ENCODE assay signal across 8 mouse cellular contexts in the genomic region with DNA sequence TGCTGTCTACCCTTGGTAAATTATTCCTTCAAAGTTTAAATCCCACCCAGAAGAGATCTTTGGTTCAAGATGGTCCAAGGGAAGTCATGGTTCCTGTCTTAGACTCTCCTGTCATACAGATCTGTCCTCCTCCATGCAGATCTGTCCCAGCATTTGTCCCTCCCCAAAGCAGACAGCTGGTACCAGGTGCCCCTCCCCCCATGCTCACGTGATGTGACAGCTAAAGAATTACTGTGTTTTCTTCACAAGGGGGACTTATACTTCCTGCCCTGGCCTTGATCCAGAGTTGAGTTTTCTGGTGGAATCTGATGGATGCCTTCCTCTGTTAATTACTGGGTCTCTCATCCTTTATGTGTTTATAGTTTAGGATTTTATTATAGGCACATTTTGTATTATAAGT. TPM values are rescaled to one million over a fixed set of nuclear protein-coding genes. Genes with fewer than 3 reads are reported as not detected.
DNase-seq lines count a peak whose midpoint lies in the region; ATAC-seq lines count a peak whose summit lies in the region.

No protein-coding gene starts in this region.

- WGBS in embryonic facial prominence, embryonic 11.5 days: 7% methylated on average over 1 of the region's 1 CpGs
- WGBS in hindbrain, embryonic 15.5 days: 0% methylated on average over 1 of the region's 1 CpGs
- WGBS in liver, embryonic 12.5 days (ENCODE audit: insufficient replicate concordance): 0% methylated on average over 1 of the region's 1 CpGs

- no peak overlapping the region for H3K4me2 ChIP-seq in embryonic facial prominence, embryonic 11.5 days (ENCODE audit: low read depth, low read length)
- peak overlapping the region; percentile 66 for H3K4me2 ChIP-seq in hindbrain, embryonic 15.5 days
- peak overlapping the region; percentile 65 for H3K4me2 ChIP-seq in liver, embryonic 12.5 days

- H3K9ac ChIP-seq in embryonic facial prominence, embryonic 11.5 days (replicated peaks; ENCODE audit: low read length): no peak overlapping the region; the same call in 1 of the 2 replicates
- H3K9ac ChIP-seq in hindbrain, embryonic 15.5 days: peak overlapping the region; percentile 62
- H3K9ac ChIP-seq in liver, embryonic 12.5 days: peak overlapping the region; percentile 67

- H3K27me3 ChIP-seq in embryonic facial prominence, embryonic 11.5 days (ENCODE audit: control insufficient read depth, insufficient read depth, low read length): no peaks in the 10 kb centered on the region
- no peaks in the 10 kb centered on the region for H3K27me3 ChIP-seq in hindbrain, embryonic 15.5 days
- H3K27me3 ChIP-seq in liver, embryonic 12.5 days (replicated peaks): no peaks in the 10 kb centered on the region

- no peaks in the 10 kb centered on the region for H3K36me3 ChIP-seq in embryonic facial prominence, embryonic 11.5 days (replicated peaks; ENCODE audit: control insufficient read depth, insufficient read depth, low read depth, low read length)
- no peaks in the 10 kb centered on the region for H3K36me3 ChIP-seq in hindbrain, embryonic 15.5 days
- peaks cover under 1% of the 10 kb centered on the region; the same call in 1 of the 2 replicates for H3K36me3 ChIP-seq in liver, embryonic 12.5 days

- no peak overlapping the region for H3K27ac ChIP-seq in embryonic facial prominence, embryonic 11.5 days (replicated peaks; ENCODE audit: low read depth, low read length)
- peak overlapping the region; percentile 89; the same call in 1 of the 2 replicates for H3K27ac ChIP-seq in hindbrain, embryonic 15.5 days (replicated peaks)
- H3K27ac ChIP-seq in liver, embryonic 12.5 days: peak overlapping the region; percentile 87

- no peak overlapping the region for H3K4me3 ChIP-seq in embryonic facial prominence, embryonic 11.5 days (ENCODE audit: low read depth, low read length)
- H3K4me3 ChIP-seq in hindbrain, embryonic 15.5 days: no peak overlapping the region
- peak overlapping the region; percentile 56 for H3K4me3 ChIP-seq in liver, embryonic 12.5 days

- no peak for ATAC-seq in embryonic facial prominence, embryonic 11.5 days (replicated peaks; ENCODE audit: insufficient number of reproducible peaks, low FRiP score, low TSS enrichment, low read depth)
- no peak for ATAC-seq in hindbrain, embryonic 15.5 days (ENCODE audit: low FRiP score, low read depth)
- peak; percentile 21; the same call in 1 of the 2 replicates for ATAC-seq in liver, embryonic 12.5 days

- H3K9me3 ChIP-seq in embryonic facial prominence, embryonic 11.5 days (replicated peaks; ENCODE audit: control insufficient read depth, low read length): no peaks in the 10 kb centered on the region
- H3K9me3 ChIP-seq in hindbrain, embryonic 15.5 days: no peaks in the 10 kb centered on the region
- H3K9me3 ChIP-seq in liver, embryonic 12.5 days (replicated peaks): no peaks in the 10 kb centered on the region

- intact Hi-C loops in gastrocnemius, postnatal 14 days (cut with DNase I; ENCODE audit: low total_unique reads): no loop called here
- intact Hi-C loops in gastrocnemius, postnatal 36 days (cut with DNase I): loop anchor here (5.0 kb wide), 1 partner anchor 434 kb away; no protein-coding TSS in a partner anchor

- no peaks in the 10 kb centered on the region for H3K4me1 ChIP-seq in embryonic facial prominence, embryonic 11.5 days (ENCODE audit: control insufficient read depth, insufficient read depth, low read length)
- peaks cover 51% of the 10 kb centered on the region for H3K4me1 ChIP-seq in hindbrain, embryonic 15.5 days (replicated peaks)
- H3K4me1 ChIP-seq in liver, embryonic 12.5 days: peaks cover 52% of the 10 kb centered on the region

- DNase-seq in gastrocnemius, postnatal 14 days: peak; percentile 56
- no peak for DNase-seq in gastrocnemius, postnatal 36 days
- DNase-seq in embryonic facial prominence, embryonic 11.5 days (ENCODE audit: low spot score): peak; percentile 33
- peak; percentile 82 for DNase-seq in naive thymus-derived CD4-positive, alpha-beta T cell, adult 2 months (ENCODE audit: low read depth)
- DNase-seq in thymus, postnatal 25 days: peak; percentile 71
- no peak for DNase-seq in layer of hippocampus, adult 11-12 months (ENCODE audit: low spot score)

RNA-seq across cellular contexts. Expression of a gene that starts 0.7 kb away (rescaled TPM):
- total RNA-seq in gastrocnemius, postnatal 14 days (2021): 1 to 10 TPM; 4.1 TPM
- 1 to 10 TPM in 1 of 2 experiments, under 1 TPM in 1; 0.99 to 1.4 TPM for total RNA-seq in gastrocnemius, postnatal 36 days (2021)
- polyA plus RNA-seq in embryonic facial prominence, embryonic 11.5 days (2014; fragmentation: Nextera tagmentation; extraction: Ambion mirVana): 14.5 and 15.0 TPM in 2 replicates
- 39.5 and 40.1 TPM in 2 replicates for polyA plus RNA-seq in hindbrain, embryonic 15.5 days (2015; fragmentation: Nextera tagmentation; extraction: Ambion mirVana)
- polyA plus RNA-seq in liver, embryonic 12.5 days (2016; fragmentation: Nextera tagmentation; extraction: Ambion mirVana): 10.4 TPM in 2 replicates

RNA-seq across cellular contexts. Expression of a gene that starts 8.4 kb away (rescaled TPM):
- total RNA-seq in gastrocnemius, postnatal 14 days (2021): 1 to 10 TPM; 3.1 to 4.1 TPM
- 1 to 10 TPM in 1 of 2 experiments, under 1 TPM in 1; 0.62 to 1.1 TPM for total RNA-seq in gastrocnemius, postnatal 36 days (2021)
- 6.5 and 6.7 TPM in 2 replicates for polyA plus RNA-seq in embryonic facial prominence, embryonic 11.5 days (2014; fragmentation: Nextera tagmentation; extraction: Ambion mirVana)
- 12.4 and 17.1 TPM in 2 replicates for polyA plus RNA-seq in hindbrain, embryonic 15.5 days (2015; fragmentation: Nextera tagmentation; extraction: Ambion mirVana)
- 0.57 and 0.81 TPM in 2 replicates for polyA plus RNA-seq in liver, embryonic 12.5 days (2016; fragmentation: Nextera tagmentation; extraction: Ambion mirVana)

Comparison
In these comparisons a context has a peak if more than half of its experiments do, and no peak if none do; other contexts are left out.
1. DNase-seq: peak in gastrocnemius, postnatal 14 days (single experiment), embryonic facial prominence, embryonic 11.5 days (single experiment), naive thymus-derived CD4-positive, alpha-beta T cell, adult 2 months (single experiment) and thymus, postnatal 25 days (single experiment); none in gastrocnemius, postnatal 36 days (0 of 2) and layer of hippocampus, adult 11-12 months (single experiment).